Mouse (Mus musculus): ENCODE data around the gene Yeats4.

DNA sequence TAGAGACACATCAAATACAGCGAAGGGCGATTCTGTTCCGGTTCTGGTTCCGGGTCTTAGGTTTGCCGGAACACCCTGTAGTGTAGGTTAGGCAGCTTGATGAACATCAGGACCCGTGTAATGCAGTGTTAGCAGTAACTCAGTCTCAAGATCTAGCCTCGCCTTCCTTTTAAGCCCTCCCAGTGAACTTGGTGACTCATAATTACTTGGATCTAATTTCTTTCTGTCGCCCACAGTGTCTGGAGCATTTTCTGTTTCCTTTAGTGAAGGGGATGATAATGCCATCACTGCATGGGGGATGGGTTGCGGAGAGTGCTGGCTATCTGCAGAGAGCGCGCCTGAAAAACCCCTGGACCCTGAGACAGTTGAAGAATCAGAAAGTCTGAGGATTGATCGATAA lies 49.7 kb downstream of the Yeats4 start:
- TF ChIP-seq NANOG (IDR thresholded peaks at IDR 0.05; ENCODE audit: borderline replicate concordance, low read length) (no peak), CTCF (conservative IDR thresholded peaks at IDR 0.05; ENCODE audit: low read length) (no peak), POU5F1 (IDR thresholded peaks at IDR 0.05; ENCODE audit: borderline replicate concordance, low read length) (no peak)

Measured in E14TG2a.4 (cell line).